Mouse (Mus musculus) limb, embryonic 13.5 days (tissue): Measurements from ENCODE around the gene Cldn34b3. TPM values are rescaled to one million over a fixed set of nuclear protein-coding genes. Genes with fewer than 3 reads are reported as not detected.
"Not testable (repeated sequence)": the region's sequence is repeated elsewhere in the genome, so short reads cannot be mapped to it uniquely, and the experiment has no call there.

Experiments
- ATAC-seq: fragments of 200-750 bp; cut with Nextera tagmentation; 2 replicates; pipeline ENCODE4 v1.8.0; 2017; ENCODE audit warnings: low read depth, moderate number of reproducible peaks, moderate TSS enrichment; ENCODE audit not compliant: low FRiP score
- H3K27ac ChIP-seq: fragments of 300-500 bp; sonication (generic); 2 replicates; pipeline ENCODE4 v1.5.1; 2015; ENCODE audit warnings: inconsistent platforms, mild to moderate bottlenecking, moderate library complexity
- H3K27me3 ChIP-seq: fragments of 300-500 bp; sonication (generic); 2 replicates; pipeline ENCODE4 v1.6.1; 2015; ENCODE audit warnings: mild to moderate bottlenecking, inconsistent platforms
- H3K36me3 ChIP-seq: fragments of 300-500 bp; sonication (generic); 2 replicates; pipeline ENCODE4 v1.6.1; 2015; ENCODE audit warnings: inconsistent platforms, mild to moderate bottlenecking, moderate library complexity
- H3K4me1 ChIP-seq: fragments of 300-500 bp; sonication (generic); 2 replicates; pipeline ENCODE4 v1.6.1; 2015; ENCODE audit warnings: inconsistent platforms
- H3K4me2 ChIP-seq: fragments of 300-500 bp; sonication (generic); replicated peaks from 2 replicates; pipeline ENCODE4 v1.6.1; 2015; ENCODE audit warnings: inconsistent platforms, mild to moderate bottlenecking, moderate library complexity
- H3K4me3 ChIP-seq: fragments of 300-500 bp; sonication (generic); 2 replicates; pipeline ENCODE4 v1.5.1; 2015; ENCODE audit warnings: moderate library complexity, mild to moderate bottlenecking, inconsistent platforms
- H3K9ac ChIP-seq: fragments of 300-500 bp; sonication (generic); 2 replicates; pipeline ENCODE4 v1.6.1; 2015; ENCODE audit warnings: mild to moderate bottlenecking, inconsistent platforms
- H3K9me3 ChIP-seq: fragments of 300-500 bp; sonication (generic); 2 replicates; pipeline ENCODE4 v1.6.1; 2016; ENCODE audit warnings: inconsistent platforms
- WGBS: fragments of 180-500 bp; shearing (Covaris S2); methylation state at CpG from one replicate; pipeline ENCODE4 v1.1.7; 2015; 5-methylcytosine and 5-hydroxymethylcytosine counted together
- polyA plus RNA-seq: library from polyadenylated mRNA; unstranded; fragments of >200 nt; fragmentation: Nextera tagmentation; extraction: Ambion mirVana; gene quantifications from 2 replicates; pipeline ENCODE4 v1.2.1, GENCODE M21; 2015

Gene Cldn34b3
- not detected in 2 replicates for polyA plus RNA-seq

GRCm38 (mm10) chrX:76264004-76264403 lies at the start of gene Cldn34b3:
Gene Cldn34b3, plus strand, starts transcription at chrX:76264304.
- H3K9me3 ChIP-seq, H3K36me3 ChIP-seq, H3K9ac ChIP-seq, H3K4me1 ChIP-seq, H3K27ac ChIP-seq, H3K4me2 ChIP-seq, H3K27me3 ChIP-seq, ATAC-seq, H3K4me3 ChIP-seq: not testable (repeated sequence)
- WGBS = 84% methylated on average over 1 of the region's 1 CpGs

Other genes starting within 250 kb of the Cldn34b3 start
- not detected in 2 replicates for gene Cldn34b4, start 129.0 kb downstream of the Cldn34b3 start, polyA plus RNA-seq